Mouse (Mus musculus) CD4-positive, CD25-positive, alpha-beta regulatory T cell, adult 2 months (primary cell): ENCODE data around the gene Glis3.

Experiments
- DNase-seq: peaks from one replicate; pipeline ENCODE4 v3.0.0-alpha.2; 2012; ENCODE audit warnings: low read depth, low spot score

Glis3 gene

DNA sequence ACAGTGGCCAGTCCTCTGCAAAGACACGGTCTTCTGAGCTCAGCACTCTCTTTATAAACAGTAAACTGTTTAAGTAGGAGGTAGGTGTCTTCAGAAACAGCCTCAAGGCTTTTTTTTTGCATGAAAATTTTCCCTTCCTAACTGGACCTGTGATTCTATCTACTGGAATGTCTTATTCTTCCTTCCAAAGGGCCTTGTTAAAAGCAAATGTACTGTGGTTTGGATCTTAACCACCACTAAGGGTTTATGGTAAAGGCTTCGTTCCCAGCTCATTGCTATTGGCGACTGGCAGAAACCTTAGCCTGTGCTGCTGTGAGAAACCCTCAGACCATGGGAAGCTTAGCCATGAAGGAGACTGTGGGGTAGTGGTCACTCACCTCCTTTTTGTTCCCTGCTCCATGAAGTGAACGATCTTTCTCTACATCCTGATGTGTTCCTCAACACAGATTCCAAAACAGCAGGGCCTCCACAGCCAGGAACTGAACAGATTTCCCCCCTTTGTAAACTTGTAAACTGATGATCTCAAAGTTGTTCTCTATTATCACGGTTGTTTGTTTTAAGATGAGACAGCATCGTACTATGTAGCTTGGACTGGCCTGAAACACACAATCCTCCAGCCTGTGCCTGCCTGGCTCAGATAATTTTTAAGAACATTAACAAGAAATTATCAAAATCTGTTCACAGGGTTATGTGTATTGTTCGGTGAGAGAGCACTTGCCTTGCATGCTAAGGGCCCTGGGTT lies 88.0 kb downstream of the Glis3 start:
- no peak for DNase-seq

DNA sequence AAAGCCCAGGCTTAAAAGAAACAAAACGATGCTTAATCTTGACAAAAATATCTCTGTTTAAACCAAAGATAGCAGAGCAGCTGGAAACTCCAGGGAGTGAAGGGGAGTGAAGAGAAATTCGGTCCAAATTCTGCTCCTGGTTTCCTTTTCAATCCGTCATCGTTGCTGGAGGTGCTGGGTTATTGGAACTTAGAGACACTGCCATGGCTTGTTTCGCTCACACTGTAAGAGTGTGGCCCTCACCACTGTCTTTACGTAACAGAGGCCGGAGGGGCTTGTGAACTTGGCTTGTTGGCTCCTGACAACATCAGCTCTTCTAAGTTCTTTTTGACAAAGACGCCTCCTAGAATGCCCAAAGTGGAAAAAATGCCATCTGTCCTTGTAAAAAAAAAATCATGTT lies 99.4 kb downstream of the Glis3 start:
- DNase-seq, result no peak

DNA sequence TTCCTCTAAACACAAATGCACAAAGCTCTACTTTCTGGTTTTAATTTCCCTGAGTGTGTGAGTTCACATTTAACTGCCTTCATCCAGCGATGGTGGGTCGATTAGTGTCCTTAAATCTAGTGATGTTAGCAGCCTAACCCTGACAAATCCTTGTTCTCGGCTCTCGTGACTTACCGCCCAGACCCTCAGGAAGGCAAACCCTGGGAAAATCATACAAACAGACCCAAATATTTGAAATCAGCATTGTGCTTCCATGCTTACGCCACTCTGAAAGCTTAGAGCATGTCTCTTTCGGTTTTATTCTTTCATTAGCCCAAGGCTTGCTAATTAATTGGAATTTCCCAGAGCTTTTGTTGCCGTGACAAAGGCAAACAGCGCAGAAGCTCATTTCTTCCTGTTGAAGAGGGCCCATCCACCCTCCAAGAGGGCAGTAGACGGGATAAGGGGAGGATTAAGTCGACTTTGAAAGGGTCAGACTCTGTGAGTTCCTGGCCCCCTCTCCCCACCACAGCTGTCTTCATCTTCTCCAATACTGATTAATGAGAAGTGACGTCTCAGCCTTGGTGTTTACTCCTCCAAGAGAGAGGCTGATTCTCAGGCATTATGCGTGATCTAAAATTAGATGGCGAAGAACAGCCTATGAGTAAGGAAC lies 100.0 kb downstream of the Glis3 start:
- no peak for DNase-seq

DNA sequence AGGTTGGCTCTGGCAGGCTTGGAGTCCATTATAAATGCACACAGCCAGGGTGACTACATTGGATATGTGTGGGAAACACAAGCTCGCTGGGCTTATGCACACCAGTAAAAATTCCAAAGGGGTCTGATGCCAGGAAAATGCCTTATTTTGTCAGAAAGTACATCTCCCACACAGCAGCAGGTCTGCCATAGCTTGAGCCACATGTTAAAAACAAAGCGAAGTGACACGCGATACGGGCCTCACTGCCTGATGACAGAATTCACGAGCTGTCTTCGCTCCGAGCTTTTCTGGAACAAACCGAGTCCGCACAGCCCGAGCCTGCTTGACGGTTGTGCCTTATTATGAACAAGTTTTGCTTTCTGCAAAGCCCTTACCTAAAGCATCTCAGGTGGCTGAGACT lies 102.9 kb downstream of the Glis3 start:
- no peak for DNase-seq

DNA sequence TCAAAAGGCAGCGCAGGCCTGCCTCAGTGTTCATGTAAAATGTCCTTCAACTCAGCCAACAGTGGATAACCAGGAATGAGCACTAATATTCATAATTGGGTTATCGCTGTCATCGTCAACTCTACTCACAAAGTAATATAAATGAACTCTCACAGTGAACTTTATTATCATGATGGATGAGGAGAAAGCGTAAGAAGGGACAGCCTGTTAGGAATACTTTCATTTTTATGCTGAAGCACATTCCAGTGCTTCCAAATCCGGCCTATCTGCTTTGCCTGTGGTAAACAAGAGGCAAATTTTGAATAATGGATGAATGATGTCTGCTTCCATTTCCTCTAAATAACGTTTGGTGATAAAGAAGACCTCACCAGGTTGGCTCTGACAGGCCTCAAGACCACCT lies 103.3 kb downstream of the Glis3 start:
- DNase-seq, result no peak

DNA sequence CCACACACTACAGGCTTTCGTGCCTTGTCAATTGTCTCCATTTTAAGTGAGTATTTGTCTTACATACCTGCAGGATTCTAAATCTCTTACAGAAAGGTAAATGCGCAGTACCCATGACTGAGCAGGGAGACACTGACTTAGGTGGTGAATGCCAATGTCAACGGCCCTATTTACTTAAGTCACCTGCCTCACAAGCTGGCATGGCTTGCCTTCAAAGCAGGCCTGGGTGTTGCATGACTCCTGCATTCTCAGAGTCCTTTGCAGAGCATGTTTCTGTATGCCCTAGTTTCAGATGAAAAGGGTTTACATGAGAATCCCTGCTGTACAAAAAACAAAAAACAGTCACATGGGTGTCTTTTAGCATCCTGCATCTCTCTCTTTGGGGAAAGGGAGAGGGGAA lies 106.2 kb downstream of the Glis3 start:
- DNase-seq, result no peak

DNA sequence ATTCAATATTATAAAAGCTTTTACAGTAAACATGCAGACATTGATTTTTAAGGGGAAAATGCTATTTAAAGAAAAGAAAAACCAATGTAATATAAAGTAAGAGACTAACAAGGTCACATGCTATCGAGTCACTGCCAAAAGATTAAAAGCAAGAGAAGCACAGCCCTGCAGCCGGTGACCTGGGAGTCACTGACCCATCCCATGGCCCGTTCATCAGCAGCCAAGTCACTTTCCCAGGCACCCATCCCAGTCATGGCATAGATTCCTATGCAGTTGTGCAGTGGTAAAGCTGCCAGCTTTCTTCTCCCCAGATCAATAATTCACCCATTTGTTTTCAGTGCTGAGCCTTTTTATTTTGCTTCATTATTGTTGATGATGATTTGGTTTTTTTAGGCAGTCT lies 110.0 kb downstream of the Glis3 start:
- DNase-seq, result no peak

DNA sequence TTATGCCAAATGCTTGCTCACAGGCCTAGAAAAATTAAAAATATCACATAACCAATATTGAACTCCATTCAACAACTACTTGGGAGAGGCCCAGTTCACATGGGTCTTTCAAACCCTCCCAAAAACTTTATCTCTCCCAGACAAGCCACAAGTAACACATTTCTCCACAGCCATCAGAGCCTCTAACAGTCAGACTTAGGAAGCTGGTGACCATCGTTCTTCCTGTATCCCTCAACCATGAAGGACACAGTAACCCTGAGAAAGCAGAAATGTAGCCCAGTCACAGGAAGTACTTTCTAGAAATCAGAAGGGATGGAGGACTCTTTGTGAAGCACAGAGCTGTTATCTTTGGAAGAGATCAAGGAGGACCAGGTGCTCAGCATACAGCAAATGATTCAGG lies 112.8 kb downstream of the Glis3 start:
- no peak for DNase-seq

DNA sequence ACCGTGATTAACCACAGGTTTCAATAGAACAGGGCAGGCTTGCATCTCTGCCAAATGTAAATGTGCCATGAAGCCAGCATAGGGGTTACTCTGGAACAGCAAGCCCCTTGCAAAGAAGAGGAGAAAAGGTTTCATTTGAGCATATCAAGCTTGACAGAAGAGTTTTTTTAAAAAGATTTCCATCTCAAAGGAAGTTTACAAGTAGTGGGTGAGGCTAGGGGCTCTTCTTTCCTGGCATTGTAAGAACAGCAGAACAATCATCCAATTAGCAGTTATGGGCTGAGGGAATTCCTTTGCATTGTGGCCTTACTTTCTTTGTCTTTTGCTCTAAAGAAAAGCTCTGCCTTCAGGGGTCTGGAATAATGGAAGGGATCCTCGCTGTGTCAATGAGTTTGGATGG lies 113.3 kb downstream of the Glis3 start:
- no peak for DNase-seq

DNA sequence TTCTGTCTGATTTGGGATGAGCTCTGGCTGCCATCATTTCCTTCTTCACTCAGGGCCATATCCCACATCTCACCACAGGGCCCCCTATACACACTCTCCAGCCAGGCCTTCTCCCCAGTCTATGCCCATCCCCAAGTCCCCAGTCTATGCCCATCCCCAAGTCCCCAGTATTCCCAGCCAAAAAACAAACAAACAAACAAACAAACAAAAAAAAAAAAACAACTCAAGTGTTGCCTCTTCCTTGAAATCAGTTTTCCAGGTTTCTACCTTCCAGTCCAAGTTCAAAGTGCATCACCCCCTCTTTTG lies 118.2 kb downstream of the Glis3 start:
- no peak for DNase-seq

DNA sequence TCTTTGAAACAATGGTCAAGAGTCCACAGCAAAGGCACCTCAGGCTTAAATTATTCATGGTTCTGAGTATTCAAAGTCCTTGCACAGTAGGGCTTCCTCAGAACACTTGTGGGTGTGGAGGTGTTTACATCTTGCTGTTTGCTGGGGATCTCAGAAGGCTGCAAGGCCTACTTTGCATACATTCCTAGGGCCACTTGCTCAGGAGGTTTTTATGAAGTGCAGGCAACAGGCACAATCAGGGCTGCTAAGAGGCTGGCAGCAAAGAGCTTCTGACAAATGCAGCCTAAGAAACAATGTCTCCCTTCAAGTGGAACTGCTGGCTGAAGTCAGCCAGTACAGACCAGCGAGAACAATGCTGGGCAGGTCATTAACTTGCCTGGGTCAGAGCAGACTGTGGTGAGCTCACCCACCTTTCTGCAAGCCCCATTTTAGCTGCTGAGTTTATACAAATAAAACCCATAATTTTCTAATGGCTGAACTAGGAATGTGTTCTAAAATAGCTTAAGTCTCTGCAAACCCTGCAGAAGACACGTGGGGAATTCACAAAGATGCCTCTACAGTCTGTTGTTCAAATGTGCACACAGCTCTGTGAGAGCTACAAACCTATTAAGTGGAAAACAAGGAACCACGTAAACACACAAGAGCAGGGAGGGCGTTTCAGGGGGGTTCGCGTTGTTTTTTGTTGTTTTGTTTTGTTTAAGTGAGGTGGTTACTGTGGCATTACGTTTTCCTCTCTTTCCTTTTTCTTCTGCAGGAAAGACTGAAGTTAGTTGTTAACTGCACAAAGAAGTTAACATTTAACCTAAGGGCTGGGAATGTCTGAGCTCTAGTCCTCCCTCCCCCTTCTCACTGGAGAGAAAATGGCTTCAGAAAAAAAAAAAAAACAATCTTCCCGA lies 118.8 kb downstream of the Glis3 start:
- DNase-seq, result no peak

DNA sequence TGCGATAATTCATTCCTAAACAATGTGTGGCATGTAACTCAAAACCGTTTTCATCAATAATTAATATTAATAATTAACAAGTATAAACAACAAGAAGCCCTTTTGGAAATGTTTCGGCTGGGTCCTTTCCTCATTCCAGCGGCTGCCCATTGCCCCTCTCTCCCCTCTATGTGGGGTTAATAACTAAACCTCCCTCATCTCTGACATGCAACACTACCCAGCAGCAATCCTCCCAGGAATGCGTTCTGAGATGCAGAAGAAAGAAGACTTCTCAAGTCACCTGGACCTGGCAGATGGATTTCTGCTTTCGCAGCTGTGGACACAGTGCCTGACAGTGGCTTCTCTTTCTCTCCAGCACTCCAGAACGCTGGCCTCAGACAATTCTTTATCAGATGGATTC lies 120.0 kb downstream of the Glis3 start:
- no peak for DNase-seq

DNA sequence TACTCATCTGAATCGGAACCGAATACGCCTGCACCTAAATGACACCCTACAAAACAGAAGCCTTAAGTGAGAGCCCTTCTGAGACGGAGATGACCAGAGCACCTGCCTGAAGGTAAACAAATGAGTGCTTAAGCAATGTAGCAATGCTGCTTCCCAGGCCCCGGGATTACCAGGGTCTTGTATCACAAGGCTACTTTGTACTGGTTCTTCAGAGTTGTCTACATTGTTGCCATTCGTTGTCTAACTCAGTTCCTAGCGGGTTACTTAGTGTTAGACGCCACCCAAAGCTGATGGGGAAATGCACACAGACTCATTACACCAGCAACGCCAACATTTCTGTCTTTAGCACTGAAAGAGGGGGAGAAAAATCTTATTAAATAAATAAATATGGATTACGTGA lies 120.5 kb downstream of the Glis3 start:
- DNase-seq, result no peak

DNA sequence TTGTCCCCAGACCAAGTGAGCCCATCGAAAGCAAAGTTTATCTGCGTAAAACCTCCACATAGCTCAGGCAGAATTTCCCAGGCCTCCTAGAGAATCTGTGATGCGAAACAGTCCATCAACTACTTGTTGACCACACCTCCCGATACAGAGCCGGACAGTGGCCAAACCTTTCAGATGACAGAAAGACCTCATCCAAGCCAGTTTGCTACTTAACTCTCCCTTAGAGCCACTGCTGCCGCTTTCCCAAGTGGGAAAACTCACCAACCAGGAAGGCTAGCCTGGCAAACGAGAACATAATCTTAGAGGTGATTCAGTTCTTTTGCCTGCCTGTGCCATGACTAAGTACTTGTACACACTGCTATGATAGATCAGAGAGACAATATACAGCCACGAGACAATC lies 121.2 kb downstream of the Glis3 start:
- DNase-seq, result no peak

DNA sequence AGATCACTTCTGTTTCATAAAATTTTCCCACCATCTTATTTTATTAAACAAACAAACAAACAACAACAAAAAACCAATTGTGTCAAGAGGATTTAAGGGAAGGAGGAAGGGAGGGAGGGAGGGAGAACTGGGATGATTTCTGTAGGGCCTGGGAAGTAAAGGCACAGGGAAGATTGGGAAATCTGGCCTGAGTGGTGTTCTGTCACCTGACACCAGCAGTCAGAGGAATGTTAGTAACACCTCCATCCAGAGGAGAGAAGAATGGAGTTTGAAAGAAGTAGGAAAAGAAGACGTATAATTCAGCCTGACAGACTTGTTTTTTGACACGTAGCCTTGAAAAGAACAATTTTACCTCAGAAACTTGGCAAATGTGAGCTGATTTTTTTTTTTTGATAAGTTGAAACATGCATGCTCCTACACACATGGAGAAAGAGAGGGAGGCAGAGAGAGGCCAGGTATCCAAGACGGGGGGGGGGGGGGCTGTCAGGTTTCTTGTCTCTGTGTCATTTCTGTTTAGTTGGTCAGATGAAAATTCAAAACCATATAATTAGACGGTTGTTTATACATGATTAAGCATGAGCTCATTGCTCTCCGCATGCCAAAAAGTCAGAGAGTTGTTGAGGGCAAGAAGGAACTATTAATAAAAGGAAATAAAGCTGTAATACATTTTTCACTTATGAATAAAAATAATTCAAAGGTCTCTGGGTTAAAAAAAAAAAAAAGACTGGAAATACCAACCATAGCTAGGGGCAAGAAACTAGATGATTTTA lies 122.1 kb downstream of the Glis3 start:
- no peak for DNase-seq

DNA sequence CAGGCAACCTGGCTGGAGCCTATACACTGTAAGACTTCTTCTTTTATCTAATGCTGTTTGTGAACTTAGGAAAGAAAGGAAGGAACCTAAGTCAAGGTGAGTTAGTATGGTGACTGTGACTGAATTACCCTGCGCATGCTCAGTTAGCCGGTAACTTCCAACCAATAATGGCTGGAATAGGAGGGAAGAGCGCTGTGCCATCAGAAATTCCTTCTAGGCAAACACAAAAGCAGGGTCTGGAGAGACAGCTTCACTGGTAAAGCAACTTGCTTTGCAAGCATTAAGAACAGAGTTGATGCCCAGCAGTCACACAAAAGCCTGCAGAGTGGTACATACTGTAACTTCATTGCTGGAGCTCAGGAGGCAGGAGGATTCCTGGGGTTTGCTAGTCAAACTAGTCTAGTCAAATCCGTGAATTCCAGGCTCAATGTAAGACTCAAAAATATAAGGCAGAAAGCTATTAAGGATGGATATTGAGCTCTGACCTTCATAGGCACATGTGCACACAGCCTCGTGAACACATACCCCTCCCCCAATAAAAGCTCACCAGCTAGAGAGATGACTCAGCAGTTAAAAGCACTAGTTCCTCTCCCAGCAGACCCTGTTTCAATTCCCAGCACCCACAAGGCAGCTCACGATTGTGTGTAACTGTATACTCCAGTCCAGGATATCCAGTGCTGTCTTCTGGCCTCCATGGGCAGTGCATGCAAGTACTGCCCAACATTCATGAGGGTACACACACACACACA lies 124.5 kb downstream of the Glis3 start:
- no peak for DNase-seq

DNA sequence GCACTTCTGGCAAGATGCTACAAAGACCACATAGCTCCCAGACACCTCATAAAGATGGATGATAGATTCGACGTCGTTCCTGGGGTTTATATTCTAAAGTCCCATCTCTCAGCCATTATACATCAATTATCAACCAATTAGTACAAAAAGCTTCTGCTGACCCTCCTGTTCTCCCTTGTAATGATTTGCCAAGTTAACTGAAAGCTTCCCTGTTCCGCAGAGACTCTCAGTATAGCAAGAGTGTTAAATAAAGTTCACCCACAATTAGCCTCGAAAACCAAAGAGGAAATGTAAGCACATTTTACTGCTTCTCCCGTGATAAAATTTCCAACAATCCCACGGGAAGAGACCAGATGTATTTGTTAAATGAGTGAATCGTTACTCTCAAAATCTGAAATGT lies 129.3 kb downstream of the Glis3 start:
- DNase-seq, result no peak

DNA sequence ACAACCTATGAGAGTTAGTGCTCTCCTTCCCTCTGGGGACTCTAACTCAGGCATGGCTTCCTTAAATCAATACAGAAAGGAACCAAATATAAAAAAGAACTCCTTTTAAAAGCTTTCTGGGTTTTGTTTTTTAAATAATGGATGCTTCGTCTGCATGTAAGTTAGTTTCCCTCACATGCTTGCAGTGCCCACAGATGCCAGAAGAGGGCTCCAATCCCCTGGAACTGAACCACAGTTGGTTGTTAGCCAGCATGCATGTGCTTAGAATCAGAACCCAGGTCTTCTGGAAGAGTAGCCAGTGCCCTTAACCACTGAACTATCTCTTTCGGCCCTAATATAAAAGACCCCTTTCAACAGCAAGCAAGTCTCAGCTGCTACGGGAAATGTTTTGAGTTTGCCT lies 132.9 kb downstream of the Glis3 start:
- peak; percentile 24 for DNase-seq

DNA sequence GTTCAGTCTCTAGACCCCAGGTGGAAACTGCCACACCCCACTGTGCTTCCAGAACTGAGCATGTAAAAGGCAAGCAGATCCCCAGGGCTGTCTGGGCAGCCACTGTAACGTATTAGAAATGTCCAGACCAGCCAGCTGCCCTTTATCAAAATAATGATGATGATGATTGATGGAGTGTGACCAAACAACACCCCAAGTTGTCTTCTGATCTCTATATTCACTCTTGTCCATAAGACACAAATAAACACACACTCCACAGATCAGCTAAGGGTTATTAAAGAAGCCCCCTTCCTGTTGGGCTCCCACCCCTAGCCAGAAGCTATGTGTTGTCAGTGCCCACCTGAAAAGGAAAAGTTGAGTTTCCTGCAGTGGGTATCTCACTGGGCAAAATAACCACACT lies 134.4 kb downstream of the Glis3 start:
- DNase-seq, result no peak

DNA sequence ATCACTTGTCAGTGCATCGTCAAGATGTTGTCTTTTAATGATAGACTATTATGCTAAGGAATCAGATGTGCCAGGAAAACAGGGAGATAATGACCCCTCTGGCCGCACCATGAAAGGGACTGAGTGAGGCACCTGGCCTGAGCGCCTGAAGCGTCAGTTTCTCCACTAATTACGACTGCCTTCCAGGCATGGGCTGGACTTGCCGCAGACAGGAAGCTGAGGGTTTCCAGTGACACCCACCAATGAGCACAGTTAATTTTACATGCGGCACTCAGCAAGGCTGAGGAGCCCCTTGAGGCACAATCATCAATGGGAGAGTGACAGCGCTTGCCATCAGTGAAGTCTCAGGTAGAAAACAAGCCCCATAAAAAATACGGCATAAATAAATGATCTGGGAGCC lies 141.1 kb downstream of the Glis3 start:
- no peak for DNase-seq

DNA sequence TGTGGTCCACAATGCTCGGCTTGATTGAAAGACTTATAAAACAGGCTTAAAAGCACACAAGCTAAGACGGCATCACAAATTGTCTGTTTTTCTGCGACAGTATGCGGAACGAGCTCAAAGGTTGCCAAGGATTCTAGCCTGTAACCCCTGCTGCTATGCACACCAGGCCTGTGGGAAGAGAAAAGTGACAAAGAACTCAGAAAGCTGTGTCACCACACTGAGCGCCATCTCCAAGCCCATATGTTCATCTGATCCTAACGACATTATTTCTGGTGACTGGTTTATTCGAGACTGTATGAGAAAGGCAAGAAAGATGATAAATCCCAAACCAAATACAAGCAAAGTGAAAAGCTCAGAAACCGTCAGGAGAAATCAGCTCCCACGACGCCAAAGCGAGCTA lies 144.9 kb downstream of the Glis3 start:
- no peak for DNase-seq
